Mouse (Mus musculus) kidney, adult 11 months (tissue): ENCODE data around the gene Kmt2a.
A peak's percentile ranks its signal among the peaks of the same experiment; 100 is the strongest.

Experiments used
- DNase-seq: peaks from one replicate; pipeline ENCODE4 v3.0.0; 2022

Kmt2a gene

GRCm38 (mm10) chr9:44878776-44879500 lies 2.2 kb downstream of the Kmt2a start:
- DNase-seq = no peak

DNA sequence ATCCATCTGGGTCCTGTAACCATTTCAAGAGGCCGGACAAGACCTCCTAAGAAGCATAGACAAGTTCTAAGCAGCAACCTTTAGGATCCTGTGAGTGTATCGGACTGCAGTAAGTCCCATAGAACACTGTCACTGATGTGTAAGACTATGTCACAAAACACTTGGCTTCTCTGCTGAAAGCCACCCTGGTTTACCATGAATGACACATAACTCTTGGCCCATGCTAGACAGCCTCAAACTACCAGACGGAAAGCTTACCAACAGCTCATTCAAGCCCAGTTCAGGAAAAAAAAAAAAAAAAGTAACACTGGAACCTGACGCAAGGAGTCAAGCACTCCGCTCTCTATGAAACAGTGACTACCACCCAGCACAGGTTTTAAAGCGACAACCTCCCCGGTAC lies 3.4 kb downstream of the Kmt2a start:
- DNase-seq = no peak

- DNase-seq = peak; percentile 24
Measured at GRCm38 (mm10) chr9:44875476-44875875, 5.6 kb downstream of the Kmt2a start.

GRCm38 (mm10) chr9:44874198-44874597 lies 6.9 kb downstream of the Kmt2a start:
- DNase-seq = no peak

- no peak for DNase-seq
Measured at GRCm38 (mm10) chr9:44873665-44874064, 7.4 kb downstream of the Kmt2a start.

- no peak for DNase-seq
Measured at GRCm38 (mm10) chr9:44868336-44869094, 12.6 kb downstream of the Kmt2a start.

- no peak for DNase-seq
Measured at GRCm38 (mm10) chr9:44867664-44868063, 13.4 kb downstream of the Kmt2a start.

DNA sequence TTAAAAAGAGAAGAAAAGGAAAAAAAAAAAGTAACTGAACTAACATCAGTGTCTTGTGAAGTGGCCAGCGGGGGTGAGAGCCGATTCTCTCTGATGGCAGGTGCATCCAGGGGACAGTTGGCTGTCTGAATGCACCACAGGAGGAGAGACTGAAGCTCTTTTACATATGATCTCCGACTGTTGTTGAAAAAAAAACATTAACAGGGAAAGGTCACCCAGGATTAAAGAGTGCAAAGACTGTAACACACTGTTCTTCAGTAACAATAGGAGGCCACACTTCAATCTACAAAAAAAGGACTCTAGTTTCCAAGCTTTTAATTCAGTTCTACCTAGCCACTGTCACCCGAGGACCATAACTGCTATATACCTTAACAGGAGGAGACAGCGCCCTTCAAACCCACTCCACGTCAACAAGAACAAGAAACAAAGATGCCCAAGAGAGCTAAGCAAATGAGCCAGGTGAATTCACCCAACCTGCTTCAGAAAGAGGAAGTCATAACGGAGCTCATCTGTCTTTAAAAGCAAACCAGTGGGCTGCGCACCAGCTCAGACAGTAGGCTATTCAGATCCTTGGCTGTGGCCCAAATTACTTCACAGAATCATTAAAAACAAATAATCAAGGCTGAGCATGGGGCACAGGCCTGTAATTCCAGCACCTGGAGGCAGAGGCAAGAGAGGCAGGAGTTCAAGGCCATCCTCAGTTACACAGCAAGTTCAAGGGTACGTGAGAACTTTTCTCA lies 14.4 kb downstream of the Kmt2a start:
- peak; percentile 15 for DNase-seq

GRCm38 (mm10) chr9:44861121-44861520 lies 20.0 kb downstream of the Kmt2a start:
- no peak for DNase-seq

- no peak for DNase-seq
Measured at GRCm38 (mm10) chr9:44858657-44859056, 22.4 kb downstream of the Kmt2a start.

- DNase-seq = no peak
Measured at GRCm38 (mm10) chr9:44857405-44857992, 23.6 kb downstream of the Kmt2a start.

- DNase-seq = no peak
Measured at GRCm38 (mm10) chr9:44855153-44855552, 25.9 kb downstream of the Kmt2a start.

DNA sequence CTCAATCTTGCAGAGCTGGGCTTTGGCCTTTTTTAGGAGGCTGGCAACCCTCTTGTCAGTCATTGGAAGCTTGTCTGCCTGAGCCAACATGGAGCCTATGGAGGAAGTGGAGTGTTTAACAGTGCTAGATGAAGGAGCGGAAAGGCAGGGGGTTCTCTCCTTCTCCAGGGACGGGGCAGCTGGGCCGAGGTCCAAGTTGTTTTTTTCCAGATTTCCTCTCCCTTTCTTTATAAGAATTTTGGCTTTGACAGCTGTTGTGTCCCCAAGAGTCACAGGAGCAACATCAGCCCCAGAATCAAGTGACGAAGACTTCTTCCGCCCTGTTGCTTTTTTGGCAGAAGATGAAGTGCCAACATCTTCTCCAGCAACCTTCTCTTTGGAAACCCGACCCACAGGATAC lies 33.6 kb downstream of the Kmt2a start:
- no peak for DNase-seq

- DNase-seq = peak; percentile 21
Measured at GRCm38 (mm10) chr9:44841241-44841640, 39.9 kb downstream of the Kmt2a start.

DNA sequence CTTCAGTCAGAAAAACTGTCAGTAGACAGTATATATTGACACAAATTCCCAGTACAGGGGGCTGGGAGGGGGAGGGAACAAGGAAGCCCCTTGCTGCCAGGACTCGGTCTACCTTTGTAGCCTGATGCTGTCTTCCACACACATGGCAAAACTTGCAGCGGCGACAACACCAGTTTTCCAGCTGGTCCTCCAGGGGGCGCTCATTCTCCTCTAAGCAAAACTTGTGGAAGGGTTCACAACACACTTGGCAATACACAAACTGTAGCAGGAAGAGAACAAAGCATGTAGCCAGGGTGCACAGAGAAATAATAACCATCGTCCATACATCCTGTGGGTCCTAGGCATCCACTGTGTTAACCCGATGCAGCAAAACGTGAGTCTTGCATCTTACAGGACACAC lies 44.7 kb downstream of the Kmt2a start:
- peak; percentile 54 for DNase-seq

GRCm38 (mm10) chr9:44832356-44832755 lies 48.7 kb downstream of the Kmt2a start:
- DNase-seq = no peak

- DNase-seq = no peak
Measured at GRCm38 (mm10) chr9:44830506-44830905, 50.6 kb downstream of the Kmt2a start.

- no peak for DNase-seq
Measured at GRCm38 (mm10) chr9:44828944-44829343, 52.2 kb downstream of the Kmt2a start.

DNA sequence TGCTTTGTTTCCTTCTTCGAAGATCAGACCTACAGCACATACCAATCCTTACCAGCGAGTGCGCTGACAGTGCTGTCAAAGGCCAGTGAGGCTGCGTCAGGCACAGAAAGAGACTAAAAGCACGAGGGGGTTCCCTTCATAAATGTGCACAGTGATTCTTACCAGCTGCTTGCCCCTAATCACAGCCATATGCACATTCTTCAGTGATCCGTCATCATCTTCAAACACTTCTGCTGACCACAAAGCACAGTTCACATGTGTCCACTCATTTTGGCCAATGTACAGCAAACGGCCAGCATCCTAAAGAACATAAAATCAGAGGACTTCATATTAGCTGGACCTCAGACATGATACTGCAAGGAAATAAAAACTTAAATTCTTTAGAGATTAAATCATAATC lies 54.4 kb downstream of the Kmt2a start:
- DNase-seq = no peak

GRCm38 (mm10) chr9:44819920-44820827 lies 60.9 kb downstream of the Kmt2a start:
- no peak for DNase-seq

DNA sequence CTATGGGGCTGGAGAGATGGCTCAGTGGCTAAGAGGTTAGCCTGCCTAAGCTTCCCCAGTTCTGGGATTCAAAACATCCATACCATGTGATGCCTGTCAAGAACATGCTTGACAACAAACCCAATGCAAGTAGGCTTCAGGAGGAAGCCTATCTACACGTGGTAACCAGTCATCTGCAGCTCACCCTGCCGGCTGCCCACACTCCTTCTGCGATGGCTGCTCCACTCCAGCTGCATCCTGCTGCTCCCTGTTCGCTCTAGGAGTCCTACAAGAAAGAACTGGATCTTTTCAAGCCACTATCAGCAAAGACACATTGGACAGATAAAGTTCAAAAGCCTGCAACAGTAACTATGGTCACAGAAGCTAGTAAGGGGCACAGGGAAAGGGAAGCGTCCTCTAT lies 63.6 kb downstream of the Kmt2a start:
- DNase-seq = no peak

- no peak for DNase-seq
Measured at GRCm38 (mm10) chr9:44814179-44814578, 66.9 kb downstream of the Kmt2a start.
